Mouse (Mus musculus): Measurements from ENCODE around the gene Rps9. TPM values are rescaled to one million over a fixed set of nuclear protein-coding genes. Genes with fewer than 3 reads are reported as not detected.
"Not testable (repeated sequence)": the region's sequence is repeated elsewhere in the genome, so short reads cannot be mapped to it uniquely, and the experiment has no call there.

The Rps9 gene
- total RNA-seq, 2 experiments from 2014 or later, result 693 to 718 TPM

DNA sequence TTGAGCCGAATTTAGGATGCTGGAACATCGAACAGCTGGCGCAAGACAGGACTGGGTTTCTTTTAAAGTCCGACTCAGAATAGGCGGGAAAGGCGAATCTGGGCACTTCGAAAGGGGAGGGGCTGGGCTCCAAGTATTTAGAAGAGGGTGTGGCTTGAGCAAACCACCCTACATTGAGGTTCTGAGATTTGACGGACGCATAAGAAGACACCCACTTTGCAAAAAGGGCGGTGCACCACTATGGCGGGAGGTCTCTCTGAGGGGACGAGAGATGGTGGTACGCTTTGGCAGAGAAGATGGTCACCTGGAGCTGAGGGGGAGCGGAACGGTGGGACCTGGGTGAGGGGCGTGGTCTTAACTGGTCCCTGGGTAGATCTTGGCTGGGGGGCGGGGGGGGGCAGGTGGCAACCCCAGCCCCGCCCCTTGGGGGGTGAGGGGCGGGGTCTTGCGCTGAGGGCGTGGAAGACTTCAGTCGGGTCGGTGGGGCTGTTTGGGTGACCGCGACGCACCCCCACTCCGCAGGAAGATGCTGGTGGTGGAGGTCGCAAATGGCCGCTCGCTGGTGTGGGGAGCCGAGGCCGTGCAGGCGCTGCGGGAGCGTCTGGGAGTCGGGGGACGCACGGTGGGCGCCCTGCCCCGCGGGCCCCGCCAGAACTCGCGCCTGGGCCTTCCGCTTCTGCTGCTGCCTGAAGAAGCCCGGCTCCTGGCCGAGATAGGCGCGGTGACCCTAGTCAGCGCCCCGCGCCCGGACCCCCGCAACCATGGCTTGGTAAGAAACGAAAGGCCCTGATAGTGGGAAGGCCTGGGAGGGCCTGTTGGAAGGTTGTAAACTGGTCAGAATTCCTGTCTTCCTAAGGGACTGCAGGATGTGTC, 9.5 kb upstream of the Rps9 start:
- intact Hi-C loops (cut with DNase I), result loop anchor here (10.0 kb wide), 1 partner anchor 450 kb away; no protein-coding TSS in a partner anchor

DNA sequence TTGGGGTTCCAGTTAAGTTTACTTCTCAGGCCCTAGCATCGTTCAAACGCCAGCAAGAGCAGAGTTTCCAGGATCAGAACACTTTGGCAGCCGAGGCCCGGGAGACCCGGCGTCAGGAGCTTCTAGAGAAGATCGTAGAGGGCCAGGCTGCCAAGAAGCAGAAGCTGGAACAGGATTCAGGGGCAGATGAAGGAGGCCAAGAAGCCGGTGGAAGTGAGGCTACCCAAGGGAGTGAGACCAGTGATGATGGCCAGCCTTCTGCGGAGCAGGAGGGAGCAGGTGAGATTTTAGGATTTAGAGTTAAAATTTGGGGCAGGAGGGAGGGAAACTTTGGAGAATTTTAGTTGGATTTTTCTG, 8.9 kb upstream of the Rps9 start:
- intact Hi-C loops (cut with DNase I), result loop anchor here (10.0 kb wide), 1 partner anchor 450 kb away; no protein-coding TSS in a partner anchor
- not testable (repeated sequence) for DNase-seq

More for the DNA sequence above, 9.5 kb upstream of the Rps9 start:
- peak; percentile 70 for DNase-seq

DNA sequence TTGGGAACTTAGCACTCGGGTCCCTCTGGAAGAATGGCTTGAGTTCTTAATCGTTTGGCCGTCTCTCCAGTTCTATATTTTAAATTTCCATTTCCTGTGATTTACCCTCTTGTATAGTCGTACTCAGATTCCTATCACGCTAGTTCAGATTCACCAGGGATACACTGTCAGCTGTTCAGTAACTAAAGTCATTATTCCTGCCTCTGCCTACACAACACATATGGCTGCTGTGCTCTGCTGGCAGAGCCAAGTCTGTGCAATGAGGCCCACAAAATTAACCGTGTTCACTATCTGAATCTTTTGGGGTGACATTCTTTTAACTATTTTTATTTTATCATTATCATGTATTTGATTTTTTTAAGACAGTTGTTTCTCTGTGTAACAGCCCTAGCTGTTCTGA, 5.3 kb upstream of the Rps9 start:
- intact Hi-C loops (cut with DNase I), result loop anchor here (10.0 kb wide), 1 partner anchor 446 kb away; no protein-coding TSS in a partner anchor

DNA sequence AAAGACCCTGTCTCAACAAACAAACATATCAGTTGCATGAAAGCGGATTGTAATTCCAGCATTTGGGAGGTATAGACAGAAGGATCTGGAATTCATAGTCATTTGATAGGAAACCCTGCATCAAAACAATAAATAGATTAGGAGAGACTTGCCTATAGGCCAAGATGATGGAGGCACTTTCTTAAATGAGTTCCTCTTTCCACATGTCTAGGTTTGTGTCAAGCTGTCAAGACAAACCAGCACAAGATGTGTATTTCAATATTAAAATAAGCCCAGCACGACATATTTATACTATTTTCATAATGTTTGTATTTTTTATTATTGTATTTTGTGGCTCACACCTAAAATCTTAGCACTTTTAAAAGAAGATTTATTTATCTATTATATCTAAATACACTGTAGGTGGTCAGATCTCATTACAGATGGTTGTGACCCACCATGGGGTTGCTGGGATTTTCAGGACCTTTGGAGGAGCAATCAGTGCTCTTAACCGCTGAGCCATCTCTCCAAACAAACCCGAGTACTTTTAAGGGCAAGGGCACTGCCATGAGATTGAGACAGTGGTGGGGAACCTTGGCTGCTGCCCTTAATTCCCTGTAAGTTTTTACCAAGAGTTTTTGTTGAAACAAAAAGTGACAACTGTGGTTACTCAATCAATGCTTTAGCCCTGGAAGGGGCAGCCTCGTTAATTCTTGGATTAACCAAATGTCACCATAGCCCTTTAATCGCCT, 480 bp upstream of the Rps9 start:
- peak; percentile 7 for DNase-seq
- intact Hi-C loops (cut with DNase I), result no loop called here

More for the DNA sequence above, 5.3 kb upstream of the Rps9 start:
- no peak for DNase-seq

DNA sequence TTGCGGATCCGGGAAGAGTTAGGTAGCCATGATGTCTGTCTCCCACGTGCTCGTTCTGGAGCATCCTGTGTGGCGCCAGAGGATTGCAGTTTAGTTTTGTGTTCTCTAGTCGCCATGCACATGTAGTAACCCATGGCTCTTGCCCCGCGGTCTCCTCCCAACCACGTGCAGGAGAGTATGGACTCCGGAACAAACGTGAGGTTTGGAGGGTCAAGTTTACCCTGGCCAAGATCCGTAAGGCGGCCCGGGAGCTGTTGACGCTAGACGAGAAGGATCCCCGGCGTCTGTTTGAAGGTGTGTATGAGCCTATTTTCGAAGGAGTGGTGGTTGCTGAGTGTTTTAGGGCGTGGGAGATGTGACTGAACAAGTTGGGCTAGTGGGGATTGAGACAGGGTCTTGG, 682 bp downstream of the Rps9 start:
- no peak for DNase-seq
- intact Hi-C loops (cut with DNase I), result no loop called here

DNA sequence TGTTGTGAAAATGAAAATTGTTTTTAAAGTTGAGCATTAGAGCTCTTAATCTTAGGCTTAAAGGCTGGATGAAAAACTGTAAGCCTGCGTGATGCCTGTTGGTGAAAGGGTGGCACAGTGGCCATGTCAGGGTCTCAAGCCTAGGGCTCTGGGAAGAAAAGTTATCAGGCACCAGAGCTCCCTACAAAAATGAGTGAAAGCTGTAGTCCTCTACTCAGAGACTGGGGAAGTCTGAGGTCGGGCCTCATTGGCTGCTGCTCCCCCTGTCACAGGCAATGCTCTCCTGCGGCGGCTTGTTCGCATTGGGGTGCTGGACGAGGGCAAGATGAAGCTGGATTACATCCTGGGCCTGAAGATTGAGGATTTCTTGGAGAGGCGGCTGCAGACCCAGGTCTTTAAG, 1.7 kb downstream of the Rps9 start:
- intact Hi-C loops (cut with DNase I); DNase-seq: not testable (repeated sequence)

DNA sequence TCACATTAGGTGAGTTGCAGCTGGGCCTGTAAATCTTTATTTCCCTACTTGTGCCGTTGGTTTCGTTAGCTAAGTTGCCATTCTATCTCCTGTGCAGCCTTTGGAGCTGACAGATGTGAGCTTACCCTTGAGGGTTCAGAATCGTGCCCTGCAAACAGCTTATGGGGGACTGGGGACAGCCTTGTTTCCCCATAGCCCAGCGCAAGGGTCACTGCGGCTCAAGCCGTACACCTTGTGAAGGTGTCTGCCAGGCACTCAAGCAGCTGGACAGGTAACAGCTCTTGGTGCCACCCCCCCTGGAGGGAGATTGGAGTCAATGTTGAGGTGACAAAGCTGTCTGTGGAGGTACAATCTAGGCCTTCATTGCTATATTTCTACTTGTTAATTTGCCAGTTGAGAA, 2.1 kb downstream of the Rps9 start:
- DNase-seq, result no peak
- intact Hi-C loops (cut with DNase I), result no loop called here

DNA sequence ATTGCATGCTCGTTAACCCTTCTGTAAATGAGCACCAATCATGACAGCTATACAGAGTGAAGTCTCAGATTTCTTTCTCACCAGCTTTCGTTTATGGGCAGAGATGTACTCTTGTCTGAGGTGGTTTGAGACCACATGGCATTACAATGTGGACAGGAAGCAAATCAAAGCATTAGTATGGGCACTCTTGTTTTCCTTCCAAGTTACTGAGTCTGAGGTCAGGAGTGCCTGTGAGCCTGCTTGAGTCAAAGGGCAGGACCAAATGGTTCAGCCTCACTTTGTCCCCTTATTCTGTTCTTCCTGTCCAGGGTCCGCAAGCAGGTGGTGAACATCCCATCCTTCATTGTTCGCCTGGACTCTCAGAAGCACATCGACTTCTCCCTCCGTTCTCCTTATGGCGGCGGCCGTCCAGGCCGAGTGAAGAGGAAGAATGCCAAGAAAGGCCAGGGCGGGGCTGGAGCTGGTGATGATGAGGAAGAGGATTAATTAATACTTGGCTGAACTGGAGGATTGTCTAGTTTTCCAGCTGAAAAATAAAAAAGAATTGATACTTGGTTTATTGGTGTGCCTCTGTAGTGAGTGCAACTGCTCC, 2.6 kb downstream of the Rps9 start:
- intact Hi-C loops (cut with DNase I), result no loop called here

DNA sequence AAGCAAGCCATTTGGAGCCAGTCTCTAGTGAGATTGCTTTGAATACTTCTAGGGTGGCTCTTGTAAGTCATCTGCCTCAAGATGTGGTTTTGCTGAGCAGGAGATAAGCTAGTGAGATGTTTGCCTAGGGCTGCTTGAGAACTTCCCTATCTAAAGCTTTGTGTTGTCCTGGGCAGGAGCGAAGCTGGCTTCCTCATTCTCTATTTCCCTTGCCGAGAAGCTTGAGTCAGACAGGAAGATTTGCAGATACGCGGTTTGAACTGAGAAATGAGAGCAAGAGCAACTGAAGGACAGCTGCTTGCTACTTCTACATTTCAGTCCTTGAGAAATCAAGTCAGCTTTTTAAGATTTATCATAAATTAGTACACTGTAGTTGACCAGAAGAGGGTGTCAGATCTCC, 3.2 kb downstream of the Rps9 start:
- DNase-seq, result no peak
- intact Hi-C loops (cut with DNase I), result no loop called here

More for the DNA sequence above, 2.6 kb downstream of the Rps9 start:
- no peak for DNase-seq

DNA sequence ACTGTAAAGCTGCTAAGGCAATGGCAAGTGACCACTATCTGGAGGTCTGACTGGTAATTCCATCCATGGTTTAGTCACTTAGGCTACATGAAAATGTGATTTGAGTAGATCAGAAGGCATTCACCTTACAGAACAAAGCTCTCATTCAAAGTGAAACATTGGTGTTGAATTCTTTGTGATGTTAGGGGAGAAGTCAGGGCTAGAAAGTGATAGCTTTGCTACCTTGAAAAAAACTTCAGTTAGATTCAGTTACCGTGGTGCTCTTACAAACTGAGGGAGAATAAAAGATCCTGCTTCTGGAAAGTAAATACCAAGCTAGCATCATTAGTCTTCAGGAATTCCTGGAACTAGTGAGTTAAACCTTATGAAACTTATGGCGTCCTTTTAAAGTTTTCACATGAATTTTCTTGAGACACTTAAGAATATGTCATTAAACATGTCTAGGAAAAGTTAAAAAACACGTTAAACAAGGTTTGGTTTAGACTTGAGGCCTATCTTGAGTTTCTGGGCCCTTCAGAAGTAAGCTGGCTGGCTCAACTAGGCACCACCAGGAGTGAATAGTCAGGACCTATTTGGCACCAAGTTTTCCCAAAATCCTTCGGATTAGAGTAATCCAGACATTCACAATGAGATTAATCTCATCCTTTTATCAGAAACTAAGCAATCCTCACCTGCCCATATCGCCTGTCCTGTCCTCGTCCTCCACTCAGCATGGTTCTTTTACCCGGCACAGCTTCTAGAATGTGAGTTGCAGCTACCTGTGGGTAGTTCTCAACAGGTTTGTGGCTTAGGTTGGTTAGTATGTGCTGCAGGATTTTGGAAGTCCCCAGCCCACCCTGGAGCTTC, 4.0 kb downstream of the Rps9 start:
- no peak for DNase-seq
- intact Hi-C loops (cut with DNase I), result no loop called here

DNA sequence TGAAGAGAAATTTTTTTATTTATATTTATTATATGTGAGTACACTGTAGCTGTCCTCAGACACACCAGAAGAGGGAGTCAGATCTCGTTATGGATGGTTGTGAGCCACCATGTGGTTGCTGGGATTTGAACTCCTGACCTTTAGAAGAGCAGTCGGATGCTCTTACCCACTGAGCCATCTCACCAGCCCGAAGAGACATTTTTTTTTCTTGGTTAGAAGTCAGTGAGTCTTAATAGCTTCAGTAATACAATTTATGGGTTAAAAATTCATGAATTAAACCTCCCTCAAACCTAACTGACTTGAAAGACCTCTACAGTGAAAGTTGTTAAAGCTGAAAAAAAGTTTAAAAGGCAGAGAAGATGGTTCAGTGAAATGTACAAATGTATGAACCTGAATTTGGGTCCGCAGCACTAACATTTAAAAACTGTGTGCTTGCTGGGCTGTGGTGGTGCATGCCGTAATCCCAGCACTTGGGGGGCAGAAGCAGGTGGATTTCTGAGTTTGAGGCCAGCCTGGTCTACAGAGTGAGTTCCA, 4.7 kb downstream of the Rps9 start:
- DNase-seq; intact Hi-C loops (cut with DNase I): not testable (repeated sequence)

DNA sequence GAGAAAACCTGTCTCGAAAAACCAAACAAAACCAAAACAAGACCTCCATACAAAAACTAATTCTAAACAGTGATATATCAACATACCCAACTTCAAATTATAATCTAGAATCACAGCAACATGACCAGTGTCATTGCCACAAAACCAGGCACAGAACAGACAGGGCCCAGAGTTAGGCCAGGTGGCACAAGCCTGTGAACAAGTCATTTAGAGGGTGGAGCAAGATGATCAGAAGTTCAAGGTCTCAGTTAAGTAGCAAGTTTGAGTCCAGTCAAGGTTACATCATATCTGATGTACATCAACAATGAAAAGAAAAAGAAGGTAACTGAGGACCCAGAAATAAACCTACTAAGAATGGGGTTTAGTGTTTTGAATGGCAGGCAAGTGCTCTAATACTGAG, 5.2 kb downstream of the Rps9 start:
- DNase-seq, result no peak
- intact Hi-C loops (cut with DNase I), result no loop called here

DNA sequence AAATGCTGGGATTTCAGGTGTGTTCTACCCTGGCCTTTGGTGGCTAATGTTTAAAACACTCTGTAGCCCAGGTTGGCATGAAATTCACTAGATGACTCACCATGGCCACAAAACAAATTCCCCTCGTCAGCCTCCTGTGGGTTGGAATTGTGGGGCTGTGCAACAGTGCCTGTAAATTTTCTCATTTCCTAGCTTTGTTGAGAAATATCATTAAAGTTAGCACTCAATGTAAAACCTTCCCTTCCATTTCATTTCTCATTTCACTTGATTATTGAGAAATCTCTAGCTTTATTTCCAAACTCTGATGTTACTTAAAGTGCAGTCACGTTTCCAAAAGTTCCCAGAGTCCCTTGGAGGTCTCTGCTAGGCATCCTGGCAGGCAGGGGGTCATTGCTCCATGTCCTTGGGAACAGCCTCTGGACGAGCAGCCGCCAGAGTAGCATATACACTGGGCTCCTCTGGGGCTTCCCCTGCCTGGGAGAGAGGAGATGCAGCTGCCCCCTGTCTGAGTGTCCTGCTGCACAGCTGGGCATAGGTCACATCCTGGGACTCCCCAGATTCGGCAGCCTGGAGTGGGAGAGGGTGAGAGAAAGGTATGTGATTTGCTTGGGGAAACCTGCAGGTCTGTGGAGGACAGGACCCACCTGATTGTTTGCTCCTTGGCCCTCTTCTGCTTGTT, 8.6 kb downstream of the Rps9 start:
- no peak for DNase-seq
- intact Hi-C loops (cut with DNase I), result no loop called here

DNA sequence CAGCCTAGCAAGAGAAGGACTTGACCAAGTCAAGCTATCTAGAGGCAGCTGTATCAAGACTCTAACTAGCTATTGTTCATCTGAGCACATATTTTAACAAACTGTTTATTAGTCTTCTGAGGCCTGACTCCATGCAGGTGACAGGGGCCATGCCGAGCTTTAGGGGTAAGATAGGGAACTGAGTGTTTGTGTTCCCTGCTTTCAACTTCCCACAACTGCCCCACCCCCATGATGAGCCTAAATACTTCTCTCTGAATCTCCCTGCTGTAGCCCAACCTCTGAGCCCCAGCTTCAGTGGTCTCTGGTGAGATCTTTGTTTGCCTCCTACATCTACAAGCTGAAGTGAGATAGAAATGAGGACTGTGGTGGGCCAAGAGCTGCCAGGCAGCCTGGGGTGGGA, 11.5 kb downstream of the Rps9 start:
- intact Hi-C loops (cut with DNase I), result no loop called here
- no peak for DNase-seq

DNA sequence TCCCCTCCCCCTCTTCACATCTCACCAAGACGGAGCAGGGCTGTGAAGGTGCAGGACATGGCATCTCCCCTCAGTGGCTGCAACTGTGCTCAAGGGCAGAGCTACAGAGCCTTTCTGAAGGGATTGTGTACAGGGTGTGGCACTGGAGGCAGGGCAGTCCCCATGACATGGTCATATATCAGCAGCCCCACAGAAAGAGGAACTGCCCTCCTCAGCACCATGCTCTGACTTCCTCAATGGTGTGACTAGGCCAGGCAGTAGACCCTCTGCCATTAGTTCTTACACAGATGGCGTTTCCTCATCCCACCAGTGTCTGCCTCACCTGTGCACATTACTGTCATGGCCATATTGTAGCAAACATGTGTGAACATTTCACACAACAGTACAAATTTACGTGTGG, 16.5 kb downstream of the Rps9 start, which contains the start of gene Pirb:
TSS of gene Pirb (minus strand) at position 124 of the 400 bp plus-strand sequence.
- DNase-seq; intact Hi-C loops (cut with DNase I): not testable (repeated sequence)

DNA sequence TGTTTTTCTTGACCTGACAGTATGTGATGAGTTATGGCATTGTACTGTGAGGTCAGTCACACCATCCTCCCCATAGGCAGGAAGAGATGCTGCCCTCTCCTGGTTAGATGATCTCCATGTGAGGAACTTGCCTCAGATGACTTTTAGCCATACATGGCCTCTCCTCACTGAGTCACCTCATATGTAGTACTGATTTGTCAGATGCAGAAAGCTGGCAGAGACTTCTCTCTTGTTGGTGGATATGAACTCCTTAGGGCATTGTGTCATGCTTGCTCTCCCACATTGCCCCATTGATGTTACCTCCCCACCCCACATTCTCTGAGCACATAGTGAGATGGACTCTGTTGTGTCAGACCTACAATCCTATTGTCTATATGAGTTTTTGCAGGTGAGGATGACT, 21.7 kb downstream of the Rps9 start:
- DNase-seq; intact Hi-C loops (cut with DNase I): not testable (repeated sequence)

DNA sequence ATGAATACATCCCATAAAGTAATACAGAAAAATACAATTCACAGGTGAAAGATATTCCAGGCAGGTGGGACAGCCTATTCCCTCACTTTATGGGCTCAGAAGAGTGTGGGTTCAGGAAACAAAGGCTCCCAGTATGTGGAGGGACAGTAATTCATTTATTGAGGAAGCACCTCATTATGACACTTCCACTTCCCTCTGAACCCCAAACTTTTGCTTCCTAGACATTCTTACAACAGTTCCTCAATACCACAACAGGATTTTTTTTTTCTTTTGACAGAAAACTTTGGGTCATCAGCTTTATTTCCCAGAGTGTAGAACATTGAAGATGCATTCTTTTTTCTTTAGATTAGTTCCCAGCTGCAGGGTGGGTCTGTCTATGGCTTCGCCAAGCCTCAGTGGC, 28.9 kb downstream of the Rps9 start:
- intact Hi-C loops (cut with DNase I), result not testable (repeated sequence)

More for the DNA sequence above, 28.9 kb downstream of the Rps9 start:
- DNase-seq, result not testable (repeated sequence)
